ENCODE assay signal across 11 mouse cellular contexts in genomic region chr1:60000319-60000718, GRCm38 (mm10). TPM values are rescaled to one million over a fixed set of nuclear protein-coding genes. Genes with fewer than 3 reads are reported as not detected.
DNase-seq lines count a peak whose midpoint lies in the region; ATAC-seq and TF ChIP-seq lines count a peak whose summit lies in the region.
"Had no signal": no experiment of that assay in that cellular context is flagged by ENCODE, and none has a peak within 500 bp of the region (broad histone marks: within the 10 kb centered on the region; RNA-seq: fewer than 3 reads in every experiment).

No protein-coding gene starts in this region.

- no peak overlapping the region for H3K4me3 ChIP-seq in left cerebral cortex, adult 2 months
- H3K4me3 ChIP-seq: midbrain, embryonic 15.5 days had no signal

- no peak overlapping the region for H3K27ac ChIP-seq in left cerebral cortex, adult 2 months
- H3K27ac ChIP-seq: hindbrain, embryonic 14.5 days; midbrain, embryonic 15.5 days had no signal

- ATAC-seq in megakaryocyte, adult 5-6 weeks (ENCODE audit: poor library complexity, severe bottlenecking), result peak; percentile 78
- ATAC-seq: midbrain, embryonic 15.5 days had no signal

- peak; percentile 58 for TF ChIP-seq CTCF in left cerebral cortex, adult 2 months (IDR thresholded peaks at IDR 0.05)

- intact Hi-C loops in left cerebral cortex, adult 2 months (cut with DNase I), result loop anchor here (2.0 to 10.0 kb wide), 2 partner anchors 118 to 296 kb away; no protein-coding TSS in a partner anchor

- DNase-seq in cerebellum, adult 9-10 months, result peak; percentile 22
- DNase-seq in cerebellum, adult 8-10 months, result no peak
- no peak for DNase-seq in left cerebral cortex, adult 2 months (ENCODE audit: extremely low spot score in 1 of 2, low spot score in 2 of 2)
- DNase-seq in left cerebral cortex, adult 9 months (ENCODE audit: low spot score in 2 of 2), result no peak
- peak; percentile 68 for DNase-seq in adipocyte (ENCODE audit: low spot score)
- no peak for DNase-seq in spleen, adult 12 weeks (ENCODE audit: low spot score)
- DNase-seq in ovary, postnatal 36 days (ENCODE audit: low spot score), result no peak
- DNase-seq: B cell, adult 2 months had no signal

RNA-seq across cellular contexts. Expression of gene Ica1l, which starts 42.7 kb away (rescaled TPM):
- 10 to 100 TPM; 36.2 to 37.8 TPM for total RNA-seq in left cerebral cortex, adult 2 months (2021)
- 0.07 TPM in 1 of 2 replicates, not detected in the other for total RNA-seq in megakaryocyte, adult 5-6 weeks (2015)
- total RNA-seq in megakaryocyte, adult 5-6 weeks (2017), result 0.95 and 0.98 TPM in 2 replicates

Comparison
In these comparisons a context has a peak if more than half of its experiments do, and no peak if none do; other contexts are left out.
1. DNase-seq: peak in cerebellum, adult 9-10 months (single experiment) and adipocyte (single experiment); none in cerebellum, adult 8-10 months (single experiment), left cerebral cortex, adult 2 months (0 of 2), left cerebral cortex, adult 9 months (0 of 2), spleen, adult 12 weeks (single experiment) and ovary, postnatal 36 days (single experiment).
2. RNA of gene Ica1l, which starts 42.7 kb away (total RNA-seq): 36.2 to 37.8 TPM in left cerebral cortex, adult 2 months; 0.07 to 0.98 TPM in megakaryocyte, adult 5-6 weeks; every median in the first group is over 10 times any median in the second.